Mouse (Mus musculus) limb, embryonic 14.5 days (tissue): Measurements from ENCODE around the gene Kcnc1. TPM values are rescaled to one million over a fixed set of nuclear protein-coding genes. Genes with fewer than 3 reads are reported as not detected.

Source experiments
- ATAC-seq: fragments of 200-750 bp; cut with Nextera tagmentation; 2 replicates; pipeline ENCODE4 v1.8.0; 2017; ENCODE audit warnings: low read depth, moderate number of reproducible peaks, moderate TSS enrichment; ENCODE audit not compliant: low FRiP score
- DNase-seq: peaks from one replicate; pipeline ENCODE4 v3.0.0-alpha.2; 2015; ENCODE audit warnings: low spot score
- H3K27ac ChIP-seq: fragments of 300-500 bp; sonication (generic); replicated peaks from 2 replicates; pipeline ENCODE4 v1.5.1; 2014; ENCODE audit warnings: low read depth, mild to moderate bottlenecking, low read length, moderate library complexity, mixed read lengths
- H3K27me3 ChIP-seq: fragments of 300-500 bp; sonication (generic); 2 replicates; pipeline ENCODE4 v1.6.1; 2014; ENCODE audit warnings: low read length, mixed read lengths; ENCODE audit not compliant: control insufficient read depth, insufficient read depth
- H3K36me3 ChIP-seq: fragments of 300-500 bp; sonication (generic); 2 replicates; pipeline ENCODE4 v1.6.1; 2014; ENCODE audit warnings: mild to moderate bottlenecking, low read length, moderate library complexity, mixed read lengths; ENCODE audit not compliant: control insufficient read depth, insufficient read depth
- H3K4me1 ChIP-seq: fragments of 300-500 bp; sonication (generic); 2 replicates; pipeline ENCODE4 v1.6.1; 2014; ENCODE audit warnings: antibody characterized with exemption, low read length, mixed read lengths; ENCODE audit not compliant: control insufficient read depth, insufficient read depth
- H3K4me2 ChIP-seq: fragments of 300-500 bp; sonication (generic); replicated peaks from 2 replicates; pipeline ENCODE4 v1.6.1; 2014; ENCODE audit warnings: low read depth, mild to moderate bottlenecking, low read length, moderate library complexity; ENCODE audit not compliant: severe bottlenecking
- H3K4me3 ChIP-seq: fragments of 300-500 bp; sonication (generic); replicated peaks from 2 replicates; pipeline ENCODE4 v1.5.1; 2014; ENCODE audit warnings: low read length
- H3K9ac ChIP-seq: fragments of 300-500 bp; sonication (generic); 2 replicates; pipeline ENCODE4 v1.6.1; 2014; ENCODE audit warnings: mild to moderate bottlenecking, low read depth, low read length, moderate library complexity; ENCODE audit not compliant: severe bottlenecking
- H3K9me3 ChIP-seq: fragments of 300-500 bp; sonication (generic); 2 replicates; pipeline ENCODE4 v1.6.1; 2016; ENCODE audit warnings: low read length; ENCODE audit not compliant: control insufficient read depth
- POLR2A ChIP-seq: fragments of 200-500 bp; IDR thresholded peaks from 2 replicates; pipeline ENCODE4 v1.8.0; 2012; ENCODE audit warnings: inconsistent platforms, mild to moderate bottlenecking, moderate library complexity, borderline replicate concordance; ENCODE audit not compliant: insufficient read depth, insufficient read length; ENCODE audit errors: extremely low read depth
- WGBS: fragments of 180-500 bp; shearing (Covaris S2); extraction: QIAGEN DNeasy Blood & Tissue Kit; methylation state at CpG from one replicate; pipeline ENCODE4 v1.1.7; 2014; 5-methylcytosine and 5-hydroxymethylcytosine counted together
- polyA plus RNA-seq, 2 experiments: library from polyadenylated mRNA; depleted of rRNA in 1 of 2; stranded (reverse) in 1 of 2; unstranded in 1 of 2; fragments of >200 nt; fragmentation: Nextera tagmentation in 1 of 2; extraction: Ambion mirVana in 1 of 2; gene quantifications; 2 replicates each; pipeline versions ENCODE4 v1.2.1 to v1.2.3; 2012 to 2014

The Kcnc1 gene
- polyA plus RNA-seq, 2 experiments = 0.11 to 0.40 TPM

DNA sequence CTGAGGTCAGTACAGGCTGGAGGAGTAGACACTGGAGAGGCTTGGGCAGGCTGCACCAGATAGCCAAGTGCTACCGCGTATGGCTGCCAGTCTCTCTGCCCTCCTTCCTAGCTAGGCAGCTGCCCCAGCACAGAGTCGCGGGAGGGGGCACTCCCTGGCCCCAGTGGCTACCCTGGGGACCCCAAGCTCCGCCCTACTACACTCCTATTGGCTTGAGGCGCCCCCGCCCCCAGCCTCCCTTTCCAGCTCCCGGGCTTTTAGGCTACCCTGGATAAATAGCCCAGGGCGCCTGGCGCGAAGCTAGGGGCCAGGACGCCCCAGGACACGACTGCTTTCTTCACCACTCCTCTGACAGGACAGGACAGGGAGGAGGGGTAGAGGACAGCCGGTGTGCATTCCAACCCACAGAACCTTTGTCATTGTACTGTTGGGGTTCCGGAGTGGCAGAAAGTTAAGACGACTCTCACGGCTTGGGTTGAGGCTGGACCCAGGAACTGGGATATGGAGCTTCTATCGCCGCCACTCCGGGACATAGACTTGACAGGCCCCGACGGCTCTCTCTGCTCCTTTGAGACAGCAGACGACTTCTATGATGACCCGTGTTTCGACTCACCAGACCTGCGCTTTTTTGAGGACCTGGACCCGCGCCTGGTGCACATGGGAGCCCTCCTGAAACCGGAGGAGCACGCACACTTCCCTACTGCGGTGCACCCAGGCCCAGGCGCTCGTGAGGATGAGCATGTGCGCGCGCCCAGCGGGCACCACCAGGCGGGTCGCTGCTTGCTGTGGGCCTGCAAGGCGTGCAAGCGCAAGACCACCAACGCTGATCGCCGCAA lies 19.9 kb upstream of the Kcnc1 start, which contains the start of gene Myod1:
Gene Myod1, plus strand, starts transcription at position 303 of the 836 bp plus-strand sequence.
- no peak for TF ChIP-seq POLR2A
- 4% methylated on average over 39 of the region's 44 CpGs for WGBS
- no peaks in the 10 kb centered on the region for H3K9me3 ChIP-seq
- peak within 1 kb of the TSS; percentile 39 for H3K4me2 ChIP-seq
- ATAC-seq (peak; percentile 75), DNase-seq (peak; percentile 58)
- peaks cover 58% of the 10 kb centered on the region for H3K27me3 ChIP-seq
- H3K4me1 ChIP-seq = peaks cover 2% of the 10 kb centered on the region; the same call in 1 of the 2 replicates
- peak within 1 kb of the TSS; percentile 43 for H3K9ac ChIP-seq
- H3K27ac ChIP-seq = no peak within 1 kb of the TSS
- H3K36me3 ChIP-seq = no peaks in the 10 kb centered on the region
- peak within 1 kb of the TSS; percentile 28 for H3K4me3 ChIP-seq

DNA sequence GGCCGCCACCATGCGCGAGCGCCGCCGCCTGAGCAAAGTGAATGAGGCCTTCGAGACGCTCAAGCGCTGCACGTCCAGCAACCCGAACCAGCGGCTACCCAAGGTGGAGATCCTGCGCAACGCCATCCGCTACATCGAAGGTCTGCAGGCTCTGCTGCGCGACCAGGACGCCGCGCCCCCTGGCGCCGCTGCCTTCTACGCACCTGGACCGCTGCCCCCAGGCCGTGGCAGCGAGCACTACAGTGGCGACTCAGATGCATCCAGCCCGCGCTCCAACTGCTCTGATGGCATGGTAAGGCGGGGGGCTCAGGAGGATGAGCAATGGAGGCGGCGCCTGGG lies 19.3 kb upstream of the Kcnc1 start:
- H3K27me3 ChIP-seq = peaks cover 58% of the 10 kb centered on the region
- H3K9ac ChIP-seq = peak overlapping the region; percentile 43
- peak overlapping the region; percentile 28 for H3K4me3 ChIP-seq
- under 1% methylated on average over 33 of the region's 33 CpGs for WGBS
- no peak overlapping the region for H3K27ac ChIP-seq
- H3K9me3 ChIP-seq = no peaks in the 10 kb centered on the region
- peaks cover 2% of the 10 kb centered on the region; the same call in 1 of the 2 replicates for H3K4me1 ChIP-seq
- DNase-seq = peak; percentile 33
- ATAC-seq = 0 out of 2 replicates have a peak, but pooled peaks have one; percentile 35
- H3K36me3 ChIP-seq = no peaks in the 10 kb centered on the region
- peak overlapping the region; percentile 39 for H3K4me2 ChIP-seq
- no peak for TF ChIP-seq POLR2A

- no peak overlapping the region for H3K9ac ChIP-seq
Measured at GRCm38 (mm10) chr7:46378123-46378522, 18.2 kb upstream of the Kcnc1 start.

GRCm38 (mm10) chr7:46378983-46379382 lies 17.3 kb upstream of the Kcnc1 start:
- no peak overlapping the region for H3K9ac ChIP-seq
- WGBS = 7% methylated on average over 16 of the region's 16 CpGs
- ATAC-seq (no peak), DNase-seq (peak; percentile 74)
- no peak overlapping the region for H3K4me2 ChIP-seq
- no peaks in the 10 kb centered on the region for H3K36me3 ChIP-seq
- H3K4me3 ChIP-seq = no peak overlapping the region; the same call in 1 of the 2 replicates
- no peak overlapping the region for H3K27ac ChIP-seq
- no peak for TF ChIP-seq POLR2A
- no peaks in the 10 kb centered on the region for H3K9me3 ChIP-seq
- H3K27me3 ChIP-seq = peaks cover 58% of the 10 kb centered on the region
- H3K4me1 ChIP-seq = peaks cover 2% of the 10 kb centered on the region; the same call in 1 of the 2 replicates

More at GRCm38 (mm10) chr7:46378123-46378522, 18.2 kb upstream of the Kcnc1 start:
- Histone ChIP-seq H3K27me3 (peaks cover 58% of the 10 kb centered on the region), H3K4me2 (peak overlapping the region; percentile 13; the same call in 1 of the 2 replicates), H3K27ac (no peak overlapping the region), H3K4me1 (peaks cover 2% of the 10 kb centered on the region; the same call in 1 of the 2 replicates), H3K36me3 (no peaks in the 10 kb centered on the region), H3K4me3 (peak overlapping the region; percentile 28), H3K9me3 (no peaks in the 10 kb centered on the region)
- 3% methylated on average over 22 of the region's 22 CpGs for WGBS
- TF ChIP-seq POLR2A = no peak
- DNase-seq = no peak
- no peak for ATAC-seq

DNA sequence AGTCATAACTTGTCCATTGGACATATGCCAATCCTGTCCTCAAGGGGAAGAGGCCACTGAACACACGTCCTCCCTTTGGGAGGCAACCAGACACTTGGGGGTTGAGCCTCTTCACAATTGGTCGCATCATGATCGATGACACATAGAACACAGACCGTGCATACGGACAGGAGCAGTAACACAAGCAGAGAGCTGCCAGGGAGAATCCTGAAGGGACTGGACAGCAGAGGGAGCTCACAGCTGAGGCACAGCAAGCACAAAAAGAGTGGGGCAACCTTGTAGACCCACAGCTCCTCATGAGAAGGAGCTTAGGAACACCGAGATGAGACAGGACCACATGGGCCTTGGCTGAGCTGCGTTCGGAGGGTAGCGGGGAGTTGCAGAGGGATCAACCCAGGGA lies 15.7 kb upstream of the Kcnc1 start:
- no peak for TF ChIP-seq POLR2A
- no peak for DNase-seq
- 69% methylated on average over 9 of the region's 9 CpGs for WGBS
- Histone ChIP-seq H3K9ac (no peak overlapping the region), H3K4me3 (no peak overlapping the region), H3K27ac (no peak overlapping the region), H3K4me1 (peaks cover 2% of the 10 kb centered on the region; the same call in 1 of the 2 replicates), H3K27me3 (peaks cover 47% of the 10 kb centered on the region), H3K36me3 (no peaks in the 10 kb centered on the region), H3K4me2 (no peak overlapping the region), H3K9me3 (no peaks in the 10 kb centered on the region)
- no peak for ATAC-seq
